Mouse (Mus musculus): ENCODE results near the gene Rad9b. TPM values are rescaled to one million over a fixed set of nuclear protein-coding genes. Genes with fewer than 3 reads are reported as not detected.

The Rad9b gene
- polyA plus RNA-seq (2012; rRNA removed; ENCODE audit: low replicate concordance): 0.62 and 0.91 TPM in 2 replicates

DNA sequence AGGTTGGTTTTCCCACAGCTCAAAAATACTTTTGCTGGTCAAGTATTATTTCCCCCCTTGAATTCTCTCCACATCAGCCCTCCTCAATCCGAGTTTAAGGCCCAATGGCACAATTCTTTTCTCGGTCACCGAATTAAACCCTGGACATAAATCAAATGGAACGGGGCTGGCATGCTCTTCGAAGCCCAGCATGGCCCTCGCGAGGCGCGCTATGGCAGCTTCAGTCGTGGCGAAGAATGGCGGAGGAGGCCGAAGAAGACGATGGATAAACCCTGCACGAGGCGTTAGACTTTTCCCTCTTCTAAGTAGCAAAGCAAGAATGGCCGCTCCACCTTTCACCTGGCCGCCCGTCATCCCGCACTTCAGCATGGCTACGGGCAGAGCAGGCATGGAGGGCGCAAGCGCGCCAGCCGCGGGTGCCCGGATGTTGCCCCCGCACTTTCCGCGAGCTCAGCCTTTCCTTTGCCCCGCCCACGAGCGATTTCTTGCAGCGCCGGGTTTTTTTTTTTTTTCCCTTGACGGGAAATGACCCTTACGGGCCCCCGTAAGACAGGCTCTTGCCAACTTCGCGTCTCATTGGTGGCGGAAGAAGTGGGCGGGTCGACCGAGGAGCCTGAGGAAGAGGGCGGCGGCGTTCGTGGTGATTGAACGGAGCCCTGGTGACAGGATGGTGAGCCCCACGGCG, at the start of gene Rad9b, which contains the start of gene Vps29:
Gene Rad9b (minus strand): TSS at position 427 of the 685 bp plus-strand sequence.
Gene Vps29 (plus strand): TSS at position 563 of the 685 bp plus-strand sequence.

DNA sequence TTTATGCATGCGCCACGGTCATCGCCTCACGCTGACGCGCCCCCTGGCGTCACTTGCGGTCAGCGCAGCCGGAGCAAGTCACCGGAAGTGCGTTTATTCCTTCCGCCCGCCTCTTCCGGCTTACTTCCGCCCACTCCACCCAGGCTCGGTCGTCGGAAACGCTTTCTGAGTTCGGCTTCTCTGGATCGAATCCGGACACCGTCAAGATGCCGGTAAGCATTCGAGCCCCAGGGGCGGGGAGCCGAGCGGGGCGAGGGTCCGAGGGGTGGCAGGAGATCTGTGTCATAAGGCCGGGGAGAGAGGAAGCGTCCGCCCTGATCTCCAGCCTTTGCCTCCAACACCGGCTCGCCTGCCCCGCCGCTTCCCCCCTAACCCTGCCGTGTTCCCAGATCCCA, 37.8 kb upstream of the Rad9b start, which contains the start of gene Arpc3:
Gene Arpc3 (plus strand): TSS at position 93 of the 395 bp plus-strand sequence.

DNA sequence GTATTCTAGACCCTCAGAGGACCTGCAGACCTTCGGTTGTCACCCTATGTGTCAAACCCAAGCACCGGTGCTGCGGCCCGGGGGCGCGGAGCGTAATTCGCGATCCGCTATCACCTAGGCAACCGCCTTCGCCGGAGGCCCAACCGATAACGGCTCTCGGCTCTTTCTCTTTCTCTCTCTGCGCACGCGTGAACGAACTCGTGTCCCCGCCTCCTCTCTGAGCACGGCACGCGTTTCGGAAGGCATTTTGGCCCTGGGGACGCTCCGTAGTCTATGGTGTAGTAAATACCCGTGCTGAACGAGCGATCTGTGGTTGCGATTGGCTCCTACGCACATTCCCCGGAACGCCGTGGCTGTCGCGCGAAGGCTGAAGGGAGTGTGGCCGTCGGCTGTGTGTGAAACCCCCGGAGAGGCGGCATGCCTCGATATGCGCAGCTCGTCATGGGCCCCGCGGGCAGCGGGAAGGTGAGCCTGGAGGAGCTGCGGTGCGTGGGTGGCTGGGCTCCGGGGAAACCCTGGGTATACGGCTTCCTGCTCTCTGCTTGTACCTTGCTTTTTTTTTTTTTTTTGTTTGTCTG, 18.2 kb upstream of the Rad9b start, which contains the start of gene Fam216a:
Gene Fam216a (minus strand): TSS at position 173 of the 578 bp plus-strand sequence.

DNA sequence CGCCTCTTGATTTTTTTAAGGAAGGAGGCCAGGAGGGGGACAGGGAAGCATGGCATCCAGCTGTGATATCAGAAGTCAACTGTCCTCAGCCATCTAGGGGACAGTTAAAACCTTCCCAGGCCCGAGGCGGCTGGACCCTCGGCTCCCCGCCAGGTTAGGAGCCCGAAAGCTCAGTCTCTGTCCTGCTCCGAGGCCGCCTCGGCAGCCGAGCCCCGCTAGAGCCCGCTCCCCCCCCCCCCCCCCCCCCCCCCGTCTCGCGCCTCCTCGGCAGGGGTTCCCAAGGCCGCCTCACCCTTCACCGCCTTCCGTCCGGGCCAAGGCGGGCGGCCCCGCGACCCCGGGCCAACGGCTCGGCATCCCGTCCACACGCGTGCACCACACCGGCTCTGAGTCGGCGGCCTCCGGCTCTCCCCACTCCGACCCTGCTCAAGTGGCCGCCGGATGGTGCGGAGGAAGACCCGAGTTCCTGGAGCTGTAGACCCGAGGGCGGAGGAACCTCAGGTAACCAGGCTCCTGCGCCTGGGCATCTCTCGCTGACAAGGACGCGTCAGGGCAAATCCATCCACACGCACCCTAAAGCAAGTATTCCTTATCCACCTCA, 17.7 kb upstream of the Rad9b start, which contains the start of gene Gpn3:
Gene Gpn3 (plus strand): TSS at position 286 of the 601 bp plus-strand sequence.

DNA sequence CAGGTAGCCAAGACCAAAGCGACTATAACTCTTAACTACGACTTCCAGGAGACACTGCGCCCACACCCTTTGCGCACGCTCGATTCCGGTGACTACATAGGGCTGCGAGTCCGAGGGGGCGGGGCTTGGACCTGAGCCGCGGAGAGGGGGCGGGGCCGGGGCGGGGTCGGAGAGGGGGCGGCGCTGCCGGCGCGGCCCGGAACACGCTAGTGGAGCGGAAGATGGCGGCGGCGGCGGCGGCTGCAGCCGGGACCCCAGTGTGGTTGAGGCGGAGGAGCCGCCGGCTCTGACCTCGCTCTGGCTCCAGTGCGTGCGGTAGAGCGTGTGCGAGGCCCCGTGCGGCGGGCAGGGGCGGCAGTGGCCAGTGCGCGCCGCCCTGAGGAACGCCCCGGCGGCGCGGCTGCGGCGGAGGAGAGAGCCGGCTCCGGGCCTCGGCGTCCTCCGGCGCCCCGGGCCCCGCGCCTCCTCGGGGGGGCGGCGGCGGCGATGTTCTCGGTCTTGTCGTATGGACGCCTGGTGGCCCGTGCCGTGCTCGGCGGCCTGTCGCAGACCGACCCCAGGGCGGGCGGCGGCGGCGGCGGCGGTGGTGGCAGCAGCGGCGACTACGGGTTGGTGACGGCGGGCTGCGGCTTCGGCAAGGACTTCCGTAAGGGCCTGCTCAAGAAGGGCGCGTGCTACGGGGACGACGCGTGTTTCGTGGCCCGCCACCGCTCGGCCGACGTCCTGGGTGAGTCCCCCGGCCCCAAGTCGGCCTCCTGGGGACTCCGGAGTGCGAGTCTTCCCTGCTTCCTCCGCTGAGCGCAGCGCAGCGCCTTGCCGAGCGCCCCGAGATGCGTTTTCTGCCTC, 69.6 kb downstream of the Rad9b start, which contains the start of gene Pptc7:
Gene Pptc7 (plus strand): TSS at position 183 of the 846 bp plus-strand sequence.

Other genes starting within 250 kb of the Rad9b start
- gene Ccdc63, start 213.4 kb downstream of the Rad9b start, polyA plus RNA-seq (2012; rRNA removed; ENCODE audit: low replicate concordance): 0.08 TPM in 1 of 2 replicates, not detected in the other
- 36.6 and 51.9 TPM in 2 replicates for gene Ppp1cc, start 196.0 kb downstream of the Rad9b start, polyA plus RNA-seq (2012; rRNA removed; ENCODE audit: low replicate concordance)
- 3.7 and 9.3 TPM in 2 replicates for gene Hvcn1, start 147.4 kb downstream of the Rad9b start, polyA plus RNA-seq (2012; rRNA removed; ENCODE audit: low replicate concordance)
- gene Tctn1, start 89.8 kb downstream of the Rad9b start, polyA plus RNA-seq (2012; rRNA removed; ENCODE audit: low replicate concordance): 5.9 and 16.3 TPM in 2 replicates
- gene Pptc7, start 69.9 kb downstream of the Rad9b start, polyA plus RNA-seq (2012; rRNA removed; ENCODE audit: low replicate concordance): 17.6 and 27.1 TPM in 2 replicates
- gene Vps29, start 136 bp upstream of the Rad9b start, polyA plus RNA-seq (2012; rRNA removed; ENCODE audit: low replicate concordance): 10.9 and 15.5 TPM in 2 replicates
- 29.6 and 46.4 TPM in 2 replicates for gene Gpn3, start 17.6 kb upstream of the Rad9b start, polyA plus RNA-seq (2012; rRNA removed; ENCODE audit: low replicate concordance)
- 3.7 and 4.5 TPM in 2 replicates for gene Fam216a, start 18.1 kb upstream of the Rad9b start, polyA plus RNA-seq (2012; rRNA removed; ENCODE audit: low replicate concordance)
- 94.7 and 156 TPM in 2 replicates for gene Arpc3, start 37.6 kb upstream of the Rad9b start, polyA plus RNA-seq (2012; rRNA removed; ENCODE audit: low replicate concordance)
- gene Anapc7, start 67.5 kb upstream of the Rad9b start, polyA plus RNA-seq (2012; rRNA removed; ENCODE audit: low replicate concordance): 15.3 and 17.0 TPM in 2 replicates
- gene Atp2a2, start 148.0 kb upstream of the Rad9b start, polyA plus RNA-seq (2012; rRNA removed; ENCODE audit: low replicate concordance): 57.1 and 66.6 TPM in 2 replicates

Measured in duodenum, adult 2 months (tissue).